Mouse (Mus musculus) left cerebral cortex, adult 18-20 months (tissue): Measurements from ENCODE around the gene Spen. TPM values are rescaled to one million over a fixed set of nuclear protein-coding genes. Genes with fewer than 3 reads are reported as not detected.

Source experiments
- DNase-seq, 2 experiments: peaks; one replicate each; pipeline ENCODE4 v3.0.0; 2021 to 2022; ENCODE audit warnings: low spot score in 2 of 2, mixed read lengths in 1 of 2
- total RNA-seq, 2 experiments: library from RNA; stranded (reverse); gene quantifications; 2 replicates each; pipeline ENCODE4 v1.2.3; 2021

The Spen gene
- total RNA-seq, 2 experiments from 2014 or later: 58.4 to 60.6 TPM

DNA sequence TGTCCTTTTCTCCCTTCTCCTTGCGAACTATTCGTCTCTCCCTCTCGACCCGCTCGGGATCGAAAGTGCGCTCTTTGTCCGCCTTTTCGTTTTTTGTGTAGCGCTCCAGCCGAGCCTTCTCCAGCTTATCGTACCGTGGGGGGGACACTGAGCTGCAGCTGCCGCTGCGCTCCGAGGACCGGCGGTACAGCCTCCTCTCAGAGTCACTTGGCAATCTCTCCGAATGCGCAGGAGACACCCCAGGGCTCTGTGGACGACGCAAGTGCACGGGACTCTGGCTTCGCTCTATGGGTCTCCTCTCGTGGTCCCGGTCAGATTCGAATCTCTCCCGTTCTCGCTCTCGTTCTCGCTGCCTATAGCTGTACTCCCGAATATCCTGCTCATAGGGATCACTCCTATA lies 59.6 kb downstream of the Spen start:
- DNase-seq: no peak

DNA sequence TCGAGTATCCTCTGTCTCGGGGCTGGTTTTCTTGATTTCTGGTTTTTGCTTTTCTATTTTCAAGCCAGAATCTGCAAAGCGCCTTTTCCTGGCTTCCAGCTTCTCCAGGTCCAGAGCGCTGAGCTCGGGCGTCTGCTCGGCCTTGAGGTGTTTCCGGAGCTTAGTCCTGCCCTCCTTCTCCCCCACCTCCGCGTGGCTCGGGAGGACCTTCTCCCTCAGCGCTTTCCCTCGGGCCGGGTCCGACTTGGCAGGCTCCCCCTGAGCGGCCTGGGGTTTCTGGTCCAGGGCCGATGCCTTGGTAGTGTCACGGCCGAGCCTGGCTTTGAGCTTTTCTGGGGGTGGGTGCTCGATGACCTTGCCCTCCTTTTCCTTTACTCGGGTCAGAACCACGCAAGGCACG lies 60.2 kb downstream of the Spen start:
- no peak for DNase-seq

DNA sequence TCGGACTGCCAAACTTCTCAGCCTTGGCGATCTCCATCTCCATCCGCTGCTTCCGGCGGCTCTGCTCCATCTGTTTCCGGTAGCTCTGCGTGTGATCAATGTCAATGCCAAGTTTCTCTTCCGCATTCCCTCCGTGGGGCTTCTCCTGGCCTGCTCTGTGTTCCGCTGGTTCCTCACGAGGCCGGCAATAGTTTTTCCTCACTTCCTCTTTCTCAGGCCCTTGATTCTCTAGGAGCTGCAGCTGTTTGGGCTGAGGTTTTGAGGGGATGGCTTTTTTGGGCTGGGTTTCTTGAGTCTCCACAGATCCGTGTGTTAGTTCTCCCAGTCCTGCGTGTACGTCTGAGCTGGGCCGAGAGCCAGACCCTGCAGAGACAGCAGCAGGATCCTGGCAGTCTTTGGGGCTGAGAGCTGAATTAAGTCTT lies 60.7 kb downstream of the Spen start:
- DNase-seq: peak; percentile 68 to 80

DNA sequence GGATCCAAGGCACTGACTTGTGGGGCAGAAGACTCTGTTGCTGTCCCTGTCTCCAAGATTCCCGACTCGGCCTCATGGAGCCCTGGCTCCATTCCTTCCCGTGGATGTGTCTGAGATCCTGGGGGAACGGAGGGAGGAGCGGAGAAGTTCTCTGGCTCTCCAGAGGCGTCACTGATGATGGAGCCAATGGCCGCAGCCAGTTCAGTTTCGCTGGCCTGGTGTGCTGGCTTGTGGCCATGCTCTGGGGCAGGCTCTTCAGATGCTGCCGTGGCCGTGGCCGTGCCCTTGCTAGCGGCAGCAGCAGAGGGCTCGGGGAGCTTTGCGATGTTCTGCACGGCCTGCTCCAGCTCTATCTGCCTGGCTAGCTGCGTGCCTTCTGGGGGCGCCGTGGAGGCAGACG lies 64.0 kb downstream of the Spen start:
- no peak for DNase-seq

DNA sequence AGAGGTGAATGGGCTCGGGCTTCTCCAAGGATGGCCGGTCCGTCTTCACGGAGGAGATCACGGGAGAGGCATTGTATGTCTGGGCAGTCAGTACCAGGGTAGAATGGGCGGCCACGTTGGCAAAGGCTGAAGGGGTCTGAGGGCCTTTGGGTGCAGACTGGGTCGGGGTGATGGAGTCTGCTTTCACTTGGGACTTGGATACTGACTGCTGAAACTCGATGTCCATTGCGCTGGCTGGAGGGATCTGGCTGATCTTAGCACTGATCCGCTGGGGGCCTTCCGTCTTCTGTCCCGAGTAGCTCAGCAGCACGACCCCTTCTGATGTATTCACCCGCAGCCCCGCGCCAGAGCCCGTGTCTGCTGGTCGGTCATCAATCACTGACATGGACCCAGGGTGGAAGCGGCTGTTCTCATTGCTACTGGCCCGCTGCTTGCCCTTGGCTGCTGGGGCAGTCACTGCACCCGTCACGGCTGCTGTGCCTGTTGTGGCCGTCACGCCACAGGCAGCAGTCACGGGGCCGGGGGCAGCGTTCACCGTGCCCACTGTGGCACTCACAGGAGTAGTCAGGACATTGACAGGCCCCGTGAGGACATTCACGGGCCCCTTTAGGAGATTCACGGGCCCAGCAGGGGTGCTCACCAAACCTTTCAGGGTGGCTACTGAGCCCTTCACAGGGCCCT lies 65.6 kb downstream of the Spen start:
- DNase-seq: no peak

DNA sequence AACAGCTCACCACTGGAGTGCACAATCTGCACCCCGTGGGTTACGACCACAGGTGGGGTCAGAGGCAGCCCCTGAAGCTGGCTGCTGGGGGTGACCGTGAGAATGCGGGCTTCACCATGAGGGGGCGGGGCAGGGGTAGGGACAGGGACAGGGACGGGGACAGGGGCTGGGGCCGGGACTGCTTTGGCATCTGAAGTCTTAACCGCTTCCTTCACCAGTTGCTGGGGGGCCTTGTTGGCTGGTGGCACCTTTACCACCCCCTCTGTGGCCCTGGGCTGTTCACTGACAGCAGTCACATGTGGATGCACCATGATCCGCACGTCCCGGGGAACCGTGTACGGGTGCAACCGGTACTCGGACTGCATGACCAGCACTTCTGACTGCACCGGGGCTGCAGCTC lies 66.9 kb downstream of the Spen start:
- no peak for DNase-seq

DNA sequence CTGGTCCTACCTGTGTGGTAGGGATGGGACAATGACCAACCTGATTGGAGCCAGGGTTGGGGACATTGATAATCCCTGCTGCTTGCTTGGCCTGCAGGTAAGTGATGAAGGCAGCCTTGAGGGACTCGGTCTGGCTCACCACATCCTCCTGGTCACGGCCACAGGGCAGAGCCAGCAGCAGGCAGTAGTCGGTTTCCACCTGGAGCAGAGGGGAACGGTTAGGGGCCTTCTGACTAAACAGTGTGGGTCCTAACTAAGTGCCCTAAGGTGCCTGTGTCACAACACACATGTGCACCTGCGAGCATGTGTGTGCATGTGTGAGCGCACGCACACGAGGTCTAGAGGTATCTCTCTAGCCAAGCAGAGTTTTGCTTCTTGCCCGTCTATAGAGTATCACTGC lies 69.1 kb downstream of the Spen start:
- no peak for DNase-seq

DNA sequence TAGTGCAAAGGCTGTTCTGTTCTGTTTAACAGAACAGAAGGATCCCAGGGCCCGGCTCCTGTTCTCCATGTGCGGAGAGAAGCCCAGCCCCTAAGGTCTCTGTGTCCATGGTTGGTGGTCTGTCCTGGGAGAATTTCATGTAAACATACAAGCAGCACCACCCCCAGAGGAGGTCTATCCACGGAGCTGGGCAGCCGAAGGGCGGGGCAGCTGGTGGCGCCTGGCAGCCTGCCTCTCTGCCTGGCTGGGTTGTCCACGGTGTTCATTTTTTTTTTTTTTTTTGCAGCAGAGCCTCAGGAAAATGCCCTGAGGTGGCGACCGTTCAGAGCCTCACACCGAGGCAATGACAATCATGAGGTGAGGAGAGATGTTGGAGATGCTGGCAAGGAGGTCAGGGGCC lies 69.8 kb downstream of the Spen start:
- no peak for DNase-seq

DNA sequence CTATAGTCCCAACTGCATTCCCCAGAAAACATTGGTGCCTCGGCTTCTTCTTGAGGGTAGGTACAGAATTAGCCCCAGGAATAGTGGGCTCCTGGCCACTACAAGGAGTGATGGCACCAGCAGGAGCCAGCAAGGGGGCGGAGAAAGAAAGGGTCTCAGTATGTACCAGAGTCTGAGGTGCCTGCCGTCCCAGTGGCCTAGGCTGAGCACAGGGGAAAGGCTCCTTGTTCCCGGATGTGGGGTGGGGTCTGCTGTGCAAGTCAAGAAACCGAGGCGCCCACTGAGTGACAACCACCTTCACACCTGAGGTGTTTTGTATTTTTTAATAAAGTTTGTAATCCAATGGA lies 70.8 kb downstream of the Spen start:
- DNase-seq: no peak

DNA sequence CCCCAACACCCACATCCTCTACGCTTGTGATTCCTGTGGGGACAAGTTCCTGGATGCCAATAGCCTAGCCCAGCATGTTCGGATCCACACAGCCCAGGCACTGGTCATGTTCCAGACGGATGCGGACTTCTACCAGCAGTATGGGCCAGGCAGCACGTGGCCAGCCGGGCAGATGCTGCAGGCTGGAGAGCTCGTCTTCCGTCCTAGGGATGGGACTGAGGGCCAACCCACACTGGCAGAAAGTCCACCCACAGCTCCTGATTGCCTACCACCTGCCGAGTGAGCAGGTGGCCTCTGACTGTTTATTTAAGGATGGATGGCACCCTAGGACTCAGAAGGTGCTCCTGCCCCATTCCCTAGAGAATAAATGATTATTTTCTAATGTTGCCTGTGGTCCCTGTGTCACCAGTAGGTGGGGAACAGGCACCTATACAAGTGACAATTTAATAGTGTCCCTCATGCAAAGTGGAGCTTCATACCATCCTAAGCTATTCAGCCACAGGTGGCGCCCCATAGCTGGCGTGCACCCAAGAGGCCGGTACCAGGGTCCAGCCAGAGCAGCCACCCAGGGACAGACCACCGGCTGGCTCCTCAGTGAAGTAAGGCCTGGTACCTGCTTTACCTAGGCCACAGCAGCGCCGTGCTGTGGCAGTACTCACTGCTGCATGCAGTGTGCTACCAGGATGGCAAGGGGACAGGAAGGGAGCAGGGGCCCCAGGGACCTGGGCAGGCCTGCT lies 71.4 kb downstream of the Spen start:
- no peak for DNase-seq

DNA sequence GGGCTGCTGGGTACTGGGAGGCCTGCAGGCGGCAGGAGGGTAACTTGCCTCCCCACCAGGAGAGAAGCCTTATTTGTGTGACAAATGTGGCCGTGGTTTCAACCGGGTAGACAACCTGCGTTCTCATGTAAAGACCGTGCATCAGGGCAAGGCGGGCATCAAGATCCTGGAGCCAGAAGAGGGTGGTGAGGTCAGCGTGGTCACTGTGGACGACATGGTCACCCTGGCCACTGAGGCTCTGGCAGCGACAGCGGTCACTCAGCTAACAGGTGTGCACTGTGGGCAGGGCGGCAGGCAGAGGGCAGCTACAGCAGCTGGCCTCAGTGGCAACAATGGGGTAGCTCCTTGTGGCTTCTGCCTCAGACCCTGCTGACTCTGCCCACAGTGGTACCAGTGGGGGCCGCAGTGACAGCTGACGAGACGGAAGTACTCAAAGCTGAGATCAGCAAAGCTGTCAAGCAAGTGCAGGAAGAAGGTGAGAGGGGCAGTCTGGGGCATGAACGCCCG lies 72.1 kb downstream of the Spen start:
- DNase-seq: no peak

DNA sequence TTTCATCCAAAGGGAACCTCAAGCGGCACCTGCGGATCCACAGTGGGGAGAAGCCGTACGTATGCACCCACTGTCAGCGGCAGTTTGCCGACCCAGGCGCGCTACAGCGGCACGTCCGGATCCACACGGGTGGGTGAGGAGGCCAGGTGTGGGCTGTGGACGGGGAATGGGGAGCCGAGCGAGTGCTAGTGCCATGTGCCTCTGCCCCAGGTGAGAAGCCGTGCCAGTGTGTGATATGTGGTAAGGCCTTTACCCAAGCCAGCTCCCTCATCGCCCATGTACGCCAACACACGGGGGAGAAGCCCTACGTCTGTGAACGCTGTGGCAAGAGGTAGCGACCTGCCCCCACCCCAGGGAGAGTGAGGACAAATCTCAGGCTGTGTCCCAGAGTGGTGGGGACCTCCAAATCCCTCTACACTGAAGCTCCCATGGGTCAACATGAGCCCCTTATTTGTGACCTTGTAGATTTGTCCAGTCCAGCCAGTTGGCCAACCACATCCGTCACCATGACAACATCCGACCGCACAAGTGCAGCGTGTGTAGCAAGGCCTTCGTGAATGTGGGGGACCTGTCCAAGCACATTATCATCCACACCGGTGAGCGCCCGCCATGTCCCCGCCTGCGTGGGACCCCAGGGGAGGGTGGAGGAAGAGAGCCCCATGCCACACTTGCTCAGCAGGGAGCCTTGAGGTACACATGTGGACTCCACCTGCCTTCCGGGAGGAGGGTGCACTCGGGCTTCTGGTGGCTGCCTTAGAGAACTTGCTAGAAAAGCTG lies 72.7 kb downstream of the Spen start:
- DNase-seq: no peak

DNA sequence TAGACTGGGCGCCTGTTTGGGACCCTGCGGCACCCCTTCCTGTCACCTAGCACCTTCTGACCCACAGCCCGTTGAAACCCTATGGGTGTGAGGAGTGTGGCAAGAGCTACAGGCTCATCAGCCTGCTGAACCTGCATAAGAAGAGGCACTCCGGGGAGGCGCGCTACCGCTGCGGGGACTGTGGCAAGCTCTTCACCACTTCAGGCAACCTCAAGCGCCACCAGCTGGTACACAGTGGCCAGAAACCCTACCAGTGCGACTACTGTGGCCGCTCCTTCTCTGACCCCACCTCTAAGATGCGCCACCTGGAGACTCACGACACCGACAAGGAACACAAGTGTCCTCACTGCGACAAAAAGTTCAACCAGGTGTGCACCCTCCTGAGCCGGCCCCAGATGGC lies 73.7 kb downstream of the Spen start:
- no peak for DNase-seq

DNA sequence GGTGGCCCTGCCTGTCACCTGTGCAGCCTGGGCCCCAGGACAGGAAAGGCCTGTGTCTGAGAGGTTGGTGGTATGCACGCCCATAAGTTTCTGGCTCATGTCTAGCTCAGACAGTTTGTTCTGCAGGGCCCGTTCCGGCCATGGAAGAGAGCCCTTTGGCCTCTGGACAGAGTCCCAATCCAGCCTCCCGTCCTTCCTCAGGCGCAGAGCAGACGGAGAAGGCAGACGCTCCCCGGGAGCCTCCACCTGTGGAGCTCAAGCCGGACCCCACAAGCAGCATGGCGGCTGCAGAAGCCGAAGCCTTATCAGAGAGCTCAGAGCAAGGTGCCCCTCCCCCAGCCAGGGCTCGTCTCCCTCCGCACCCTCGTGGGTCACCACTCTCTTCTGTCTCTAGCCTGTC lies 74.9 kb downstream of the Spen start:
- DNase-seq: no peak

DNA sequence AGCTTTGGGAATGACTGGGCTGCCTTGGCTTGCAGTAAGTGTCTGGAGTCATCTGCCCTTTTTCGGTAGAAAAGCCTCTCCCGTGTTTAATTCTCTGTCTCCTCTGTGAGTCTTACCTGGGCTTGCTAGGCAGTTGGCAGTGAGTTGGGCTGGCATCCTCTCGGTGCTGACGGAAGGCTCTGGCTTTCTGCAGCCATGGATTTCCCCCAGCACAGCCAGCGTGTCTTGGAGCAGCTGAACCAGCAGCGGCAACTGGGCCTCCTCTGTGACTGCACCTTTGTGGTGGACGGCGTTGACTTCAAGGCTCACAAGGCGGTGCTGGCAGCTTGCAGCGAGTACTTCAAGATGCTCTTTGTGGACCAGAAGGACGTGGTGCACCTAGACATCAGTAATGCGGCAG lies 76.8 kb downstream of the Spen start:
- DNase-seq: no peak

DNA sequence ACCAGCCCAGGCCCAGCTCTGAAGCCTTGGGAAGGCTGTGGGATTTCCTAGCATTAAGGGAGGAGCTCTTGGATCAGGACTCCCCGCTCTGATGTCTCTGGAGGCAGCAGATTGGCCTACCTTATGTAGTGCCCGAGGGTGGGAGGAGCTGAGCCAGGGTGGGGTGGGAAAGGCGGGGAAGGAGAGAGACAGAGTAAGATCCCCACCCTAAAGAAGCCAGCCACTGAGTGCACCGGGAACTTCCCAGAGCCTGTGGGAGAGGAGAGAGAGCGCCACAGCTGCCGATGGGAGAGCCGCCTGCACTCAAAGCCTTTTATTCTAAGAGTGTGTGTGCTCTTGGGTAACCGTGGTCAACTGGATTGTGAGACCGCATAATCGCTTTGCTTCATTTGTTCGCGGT lies 77.3 kb downstream of the Spen start:
- DNase-seq: no peak

DNA sequence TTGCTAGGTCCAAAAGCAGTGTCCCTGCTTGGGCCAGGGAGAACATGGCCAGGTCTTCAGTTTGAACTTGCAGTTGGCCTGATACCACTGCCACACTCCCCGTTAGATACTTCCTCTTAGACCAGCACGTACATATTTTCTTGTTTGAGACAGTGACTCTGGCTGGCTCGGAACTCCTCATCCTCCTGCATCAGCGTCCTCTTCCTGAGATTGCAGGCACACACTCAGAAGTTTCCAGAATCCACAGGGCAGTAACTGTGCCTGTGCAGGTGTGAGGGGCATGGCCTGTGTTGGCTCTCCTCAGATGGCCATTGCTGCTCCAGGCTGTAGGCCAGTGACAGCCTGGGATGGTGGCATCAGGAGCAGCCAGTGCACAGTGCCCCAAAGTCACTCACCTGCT lies 77.9 kb downstream of the Spen start:
- no peak for DNase-seq

DNA sequence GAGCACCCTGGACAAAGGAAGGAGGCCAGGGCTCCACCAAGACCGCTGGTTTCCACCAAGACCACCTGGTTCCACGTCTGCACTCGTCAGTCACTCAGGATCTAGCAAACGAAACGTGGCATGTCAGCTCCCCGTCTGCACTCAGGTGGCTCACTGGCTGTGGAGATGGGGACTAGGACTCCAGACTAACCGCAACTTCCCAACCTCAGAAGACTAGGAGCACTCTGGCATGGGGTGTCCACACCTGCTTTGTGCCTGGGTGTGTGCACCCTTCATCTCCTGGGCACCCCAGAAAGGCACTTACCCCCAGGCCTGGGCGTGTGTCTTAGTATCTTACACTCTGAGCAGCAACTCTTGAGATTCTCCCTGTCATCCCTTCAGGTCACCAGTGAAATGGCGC lies 78.6 kb downstream of the Spen start:
- no peak for DNase-seq

DNA sequence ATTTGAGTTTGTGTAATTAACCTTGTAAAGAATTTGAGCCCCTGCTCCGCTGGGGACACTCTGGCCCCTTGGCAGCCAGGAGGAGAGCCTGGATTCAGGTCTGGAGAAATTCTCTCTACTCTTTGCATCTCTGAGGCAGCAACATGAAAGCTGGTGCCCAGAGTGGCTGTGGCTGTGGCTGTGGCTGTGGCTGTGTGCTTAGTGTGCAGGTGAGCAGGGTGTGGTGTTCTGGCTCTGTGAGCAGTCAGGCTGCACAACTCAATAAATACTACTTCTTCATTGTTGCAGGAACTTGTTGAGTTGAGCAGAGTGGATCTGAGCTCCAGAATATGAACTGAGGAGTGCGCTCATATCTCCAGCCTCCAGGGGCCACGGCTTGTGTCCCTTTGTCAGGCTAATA lies 79.5 kb downstream of the Spen start:
- no peak for DNase-seq

DNA sequence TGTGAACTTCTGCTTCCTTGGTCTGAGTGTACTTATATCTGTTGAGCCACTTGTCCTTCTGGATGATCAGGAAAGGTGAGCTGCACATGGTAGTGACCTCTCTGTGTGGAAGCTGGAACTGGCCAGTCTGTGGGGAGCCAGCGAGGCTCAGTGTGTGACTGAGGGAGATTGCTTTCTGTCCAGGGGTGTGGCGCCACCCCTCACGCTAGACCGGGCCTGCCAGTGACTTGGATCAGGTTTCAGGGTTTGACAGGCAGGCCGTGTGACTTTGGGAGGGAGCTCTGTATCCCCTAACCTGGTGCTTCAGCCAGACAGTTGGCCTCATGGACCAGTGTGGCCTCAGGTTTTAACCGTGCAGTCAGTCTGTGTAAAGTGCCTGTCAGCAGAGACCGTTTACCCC lies 80.2 kb downstream of the Spen start:
- no peak for DNase-seq

DNA sequence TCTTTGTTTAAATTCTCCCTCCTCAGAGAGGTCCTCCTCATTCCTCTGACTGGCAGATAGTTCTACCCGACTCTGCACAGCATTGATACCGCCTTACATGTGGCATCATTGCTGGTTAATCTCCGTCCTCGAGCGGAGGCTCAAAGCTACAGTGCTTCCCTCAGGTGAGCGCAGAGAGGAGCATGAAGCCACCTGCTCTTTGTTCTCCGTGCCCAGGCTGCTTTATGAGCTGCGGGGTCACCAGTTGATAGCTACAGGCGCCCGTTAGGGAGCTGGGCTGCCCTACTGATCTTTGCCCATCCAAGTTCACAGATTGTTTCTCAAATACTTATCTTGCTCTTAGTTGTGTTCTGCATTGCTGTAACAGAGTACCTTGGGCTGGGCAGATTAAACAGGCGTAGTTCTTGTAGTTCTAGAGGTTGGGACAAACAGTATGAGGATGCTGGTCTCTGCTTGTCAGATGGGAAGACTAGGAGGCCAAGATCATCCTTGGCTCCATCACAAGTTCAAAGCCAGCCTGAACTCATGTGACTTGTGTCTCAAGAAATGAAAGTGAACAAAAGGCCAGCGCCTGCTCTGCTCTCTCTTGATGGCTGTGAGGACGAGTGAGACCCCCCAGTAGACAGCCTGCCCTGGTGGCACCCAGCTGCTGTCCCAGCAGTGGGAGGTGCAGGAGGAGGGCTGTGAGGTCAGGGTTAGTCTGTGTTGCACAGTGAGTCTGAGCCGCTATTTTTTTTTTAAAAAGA lies 82.0 kb downstream of the Spen start:
- no peak for DNase-seq

DNA sequence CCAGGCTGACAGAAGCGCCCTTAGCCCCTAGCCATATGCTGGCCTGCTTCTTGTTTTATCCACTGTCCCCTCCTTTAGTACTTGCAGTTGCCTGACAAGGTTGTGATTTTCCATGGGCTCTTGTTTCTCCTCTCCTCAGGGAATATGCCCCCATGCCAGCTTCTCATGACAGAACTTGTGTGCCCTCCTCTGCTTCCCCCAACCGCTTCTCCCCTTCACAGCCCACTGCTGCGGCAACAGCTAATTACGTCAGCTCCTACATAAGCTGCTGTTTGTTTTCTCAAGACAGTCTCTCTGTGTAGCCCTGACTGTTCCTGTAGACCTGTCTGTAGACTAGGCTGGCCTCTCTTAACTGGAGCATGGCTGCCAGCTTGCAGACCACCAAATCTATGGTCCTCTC lies 82.9 kb downstream of the Spen start:
- DNase-seq: no peak
